Mouse (Mus musculus) lung, embryonic 16.5 days (tissue): ENCODE measurements around the gene Gm49353. TPM values are rescaled to one million over a fixed set of nuclear protein-coding genes. Genes with fewer than 3 reads are reported as not detected.

Source experiments
- ATAC-seq: fragments of 200-750 bp; cut with Nextera tagmentation; 2 replicates; pipeline ENCODE4 v1.8.0; 2017; ENCODE audit warnings: low read depth, mild to moderate bottlenecking, moderate library complexity
- H3K27ac ChIP-seq: fragments of 300-500 bp; sonication (generic); 2 replicates; pipeline ENCODE4 v1.5.1; 2014; ENCODE audit warnings: mild to moderate bottlenecking, control low read depth, low read length
- H3K27me3 ChIP-seq: fragments of 300-500 bp; sonication (generic); 2 replicates; pipeline ENCODE4 v1.6.1; 2014; ENCODE audit warnings: low read depth, low read length, mixed read lengths; ENCODE audit not compliant: control insufficient read depth, insufficient read depth
- H3K36me3 ChIP-seq: fragments of 300-500 bp; sonication (generic); 2 replicates; pipeline ENCODE4 v1.6.1; 2014; ENCODE audit warnings: low read length; ENCODE audit not compliant: control insufficient read depth, insufficient read depth
- H3K4me1 ChIP-seq: fragments of 300-500 bp; sonication (generic); replicated peaks from 2 replicates; pipeline ENCODE4 v1.6.1; 2014; ENCODE audit warnings: low read length, mixed read lengths; ENCODE audit not compliant: control insufficient read depth, insufficient read depth
- H3K4me2 ChIP-seq: fragments of 300-500 bp; sonication (generic); 2 replicates; pipeline ENCODE4 v1.6.1; 2014; ENCODE audit warnings: low read depth, low read length, control low read depth
- H3K4me3 ChIP-seq: fragments of 300-500 bp; sonication (generic); 2 replicates; pipeline ENCODE4 v1.5.1; 2014; ENCODE audit warnings: mild to moderate bottlenecking, low read length, control low read depth
- H3K9ac ChIP-seq: fragments of 300-500 bp; sonication (generic); 2 replicates; pipeline ENCODE4 v1.6.1; 2014; ENCODE audit warnings: low read length, control low read depth
- H3K9me3 ChIP-seq: fragments of 300-500 bp; sonication (generic); 2 replicates; pipeline ENCODE4 v1.6.1; 2016; ENCODE audit warnings: low read length; ENCODE audit not compliant: control insufficient read depth
- WGBS: fragments of 180-500 bp; shearing (Covaris S2); extraction: QIAGEN DNeasy Blood & Tissue Kit; methylation state at CpG from one replicate; pipeline ENCODE4 v1.1.7; 2014; 5-methylcytosine and 5-hydroxymethylcytosine counted together
- polyA plus RNA-seq: library from polyadenylated mRNA; unstranded; fragments of >200 nt; fragmentation: Nextera tagmentation; extraction: Ambion mirVana; gene quantifications from 2 replicates; pipeline ENCODE4 v1.2.1, GENCODE M21; 2015

Gene Gm49353
- polyA plus RNA-seq, 1 experiment from 2014 or later, result not detected

GRCm38 (mm10) chr10:29196811-29197210 is 1.9 kb upstream of the Gm49353 start:
- WGBS, result 96% methylated on average over 33 of the region's 33 CpGs
- Histone ChIP-seq H3K4me3 (no peak overlapping the region), H3K9me3 (peaks cover 4% of the 10 kb centered on the region; the same call in 1 of the 2 replicates), H3K4me1 (no peaks in the 10 kb centered on the region), H3K27me3 (no peaks in the 10 kb centered on the region), H3K4me2 (no peak overlapping the region), H3K27ac (no peak overlapping the region), H3K9ac (no peak overlapping the region), H3K36me3 (no peaks in the 10 kb centered on the region)
- no peak for ATAC-seq

- no peaks in the 10 kb centered on the region for H3K27me3 ChIP-seq
- H3K4me1 ChIP-seq, result no peaks in the 10 kb centered on the region
- H3K4me3 ChIP-seq, result no peak overlapping the region
- ATAC-seq, result no peak
- H3K27ac ChIP-seq, result no peak overlapping the region
- no peaks in the 10 kb centered on the region for H3K36me3 ChIP-seq
- H3K4me2 ChIP-seq, result no peak overlapping the region
- no peak overlapping the region for H3K9ac ChIP-seq
- peaks cover 4% of the 10 kb centered on the region; the same call in 1 of the 2 replicates for H3K9me3 ChIP-seq
- 63% methylated on average over 3 of the region's 3 CpGs for WGBS
Observed at GRCm38 (mm10) chr10:29199835-29200234, 1.1 kb downstream of the Gm49353 start.

- Histone ChIP-seq H3K9ac (no peak overlapping the region), H3K9me3 (peaks cover 4% of the 10 kb centered on the region; the same call in 1 of the 2 replicates), H3K36me3 (no peaks in the 10 kb centered on the region), H3K27ac (no peak overlapping the region), H3K4me3 (no peak overlapping the region), H3K4me2 (no peak overlapping the region), H3K27me3 (no peaks in the 10 kb centered on the region), H3K4me1 (no peaks in the 10 kb centered on the region)
- 91% methylated on average over 1 of the region's 1 CpGs for WGBS
- ATAC-seq, result no peak
Observed at GRCm38 (mm10) chr10:29200609-29201008, 1.9 kb downstream of the Gm49353 start.

GRCm38 (mm10) chr10:29206730-29207129 is 8.0 kb downstream of the Gm49353 start:
- Histone ChIP-seq H3K9ac (no peak overlapping the region), H3K9me3 (no peaks in the 10 kb centered on the region), H3K4me3 (no peak overlapping the region), H3K27me3 (no peaks in the 10 kb centered on the region), H3K4me2 (no peak overlapping the region), H3K4me1 (no peaks in the 10 kb centered on the region), H3K36me3 (no peaks in the 10 kb centered on the region), H3K27ac (no peak overlapping the region)
- ATAC-seq, result no peak

- Histone ChIP-seq H3K4me1 (no peaks in the 10 kb centered on the region), H3K9me3 (no peaks in the 10 kb centered on the region), H3K9ac (no peak overlapping the region), H3K27me3 (no peaks in the 10 kb centered on the region), H3K36me3 (no peaks in the 10 kb centered on the region), H3K4me3 (no peak overlapping the region), H3K4me2 (no peak overlapping the region), H3K27ac (no peak overlapping the region)
- no peak for ATAC-seq
- 51% methylated on average over 3 of the region's 3 CpGs for WGBS
Observed at GRCm38 (mm10) chr10:29208735-29209134, 10.0 kb downstream of the Gm49353 start.

- Histone ChIP-seq H3K9ac (no peak within 1 kb of the TSS), H3K27me3 (no peaks in the 10 kb centered on the region), H3K4me1 (no peaks in the 10 kb centered on the region), H3K9me3 (no peaks in the 10 kb centered on the region), H3K36me3 (no peaks in the 10 kb centered on the region), H3K4me2 (no peak within 1 kb of the TSS), H3K27ac (no peak within 1 kb of the TSS), H3K4me3 (no peak within 1 kb of the TSS)
- WGBS, result 7% methylated on average over 4 of the region's 4 CpGs
- peak; percentile 95 for ATAC-seq
Observed at GRCm38 (mm10) chr10:29211453-29211852, 12.7 kb downstream of the Gm49353 start, which contains the start of gene 9330159F19Rik. Gene 9330159F19Rik, plus strand, starts transcription at chr10:29211606.

GRCm38 (mm10) chr10:29213534-29214100 is 14.9 kb downstream of the Gm49353 start:
- Histone ChIP-seq H3K9ac (no peak overlapping the region), H3K4me1 (no peaks in the 10 kb centered on the region), H3K9me3 (no peaks in the 10 kb centered on the region), H3K4me2 (no peak overlapping the region), H3K27ac (no peak overlapping the region), H3K27me3 (no peaks in the 10 kb centered on the region), H3K4me3 (no peak overlapping the region), H3K36me3 (no peaks in the 10 kb centered on the region)
- WGBS, result 52% methylated on average over 3 of the region's 3 CpGs
- ATAC-seq, result no peak

- no peaks in the 10 kb centered on the region for H3K27me3 ChIP-seq
- no peak overlapping the region for H3K27ac ChIP-seq
- no peaks in the 10 kb centered on the region for H3K9me3 ChIP-seq
- H3K4me1 ChIP-seq, result no peaks in the 10 kb centered on the region
- no peak for ATAC-seq
- H3K9ac ChIP-seq, result no peak overlapping the region
- H3K4me3 ChIP-seq, result no peak overlapping the region
- 82% methylated on average over 1 of the region's 1 CpGs for WGBS
- no peaks in the 10 kb centered on the region for H3K36me3 ChIP-seq
- H3K4me2 ChIP-seq, result no peak overlapping the region
Observed at GRCm38 (mm10) chr10:29216957-29217356, 18.2 kb downstream of the Gm49353 start.

GRCm38 (mm10) chr10:29217451-29217850 is 18.7 kb downstream of the Gm49353 start:
- no peak overlapping the region for H3K9ac ChIP-seq
- WGBS, result 67% methylated on average over 2 of the region's 2 CpGs
- H3K4me1 ChIP-seq, result no peaks in the 10 kb centered on the region
- H3K4me3 ChIP-seq, result no peak overlapping the region
- H3K4me2 ChIP-seq, result no peak overlapping the region
- H3K36me3 ChIP-seq, result no peaks in the 10 kb centered on the region
- ATAC-seq, result no peak
- H3K27me3 ChIP-seq, result no peaks in the 10 kb centered on the region
- H3K9me3 ChIP-seq, result no peaks in the 10 kb centered on the region
- no peak overlapping the region for H3K27ac ChIP-seq

- H3K4me1 ChIP-seq, result no peaks in the 10 kb centered on the region
- H3K36me3 ChIP-seq, result no peaks in the 10 kb centered on the region
- H3K27me3 ChIP-seq, result no peaks in the 10 kb centered on the region
- H3K9me3 ChIP-seq, result no peaks in the 10 kb centered on the region
- H3K9ac ChIP-seq, result no peak overlapping the region
- ATAC-seq, result no peak
- no peak overlapping the region for H3K27ac ChIP-seq
- no peak overlapping the region for H3K4me3 ChIP-seq
- WGBS, result 81% methylated on average over 4 of the region's 4 CpGs
- no peak overlapping the region for H3K4me2 ChIP-seq
Observed at GRCm38 (mm10) chr10:29225329-29225728, 26.6 kb downstream of the Gm49353 start.
